Mouse (Mus musculus) midbrain, embryonic 14.5 days (tissue): ENCODE data around the gene Pbx3. TPM values are rescaled to one million over a fixed set of nuclear protein-coding genes. Genes with fewer than 3 reads are reported as not detected.

Experiments used
- ATAC-seq: fragments of 200-750 bp; cut with Nextera tagmentation; 2 replicates; pipeline ENCODE4 v1.8.0; 2017; ENCODE audit warnings: moderate number of reproducible peaks, moderate library complexity; ENCODE audit not compliant: low FRiP score, low TSS enrichment
- DNase-seq: peaks from one replicate; pipeline ENCODE4 v3.0.0-alpha.2; 2015
- H3K27ac ChIP-seq: fragments of 300-500 bp; sonication (generic); replicated peaks from 2 replicates; pipeline ENCODE4 v1.5.1; 2014; ENCODE audit warnings: mild to moderate bottlenecking, low read depth, low read length, moderate library complexity
- H3K27me3 ChIP-seq: fragments of 300-500 bp; sonication (generic); 2 replicates; pipeline ENCODE4 v1.6.1; 2014; ENCODE audit warnings: low read length, control low read depth, mixed read lengths; ENCODE audit not compliant: control insufficient read depth, insufficient read depth
- H3K36me3 ChIP-seq: fragments of 300-500 bp; sonication (generic); 2 replicates; pipeline ENCODE4 v1.6.1; 2014; ENCODE audit warnings: low read length, control low read depth; ENCODE audit not compliant: control insufficient read depth, insufficient read depth
- H3K4me1 ChIP-seq: fragments of 300-500 bp; sonication (generic); 2 replicates; pipeline ENCODE4 v1.6.1; 2014; ENCODE audit warnings: mild to moderate bottlenecking, antibody characterized with exemption, low read length, control low read depth; ENCODE audit not compliant: control insufficient read depth, insufficient read depth
- H3K4me2 ChIP-seq: fragments of 300-500 bp; sonication (generic); 2 replicates; pipeline ENCODE4 v1.6.1; 2014; ENCODE audit warnings: mild to moderate bottlenecking, low read length, moderate library complexity
- H3K4me3 ChIP-seq: fragments of 300-500 bp; sonication (generic); replicated peaks from 2 replicates; pipeline ENCODE4 v1.5.1; 2014; ENCODE audit warnings: low read depth, low read length
- H3K9ac ChIP-seq: fragments of 300-500 bp; sonication (generic); replicated peaks from 2 replicates; pipeline ENCODE4 v1.6.1; 2014; ENCODE audit warnings: mild to moderate bottlenecking, low read length, moderate library complexity
- H3K9me3 ChIP-seq: fragments of 300-500 bp; sonication (generic); 2 replicates; pipeline ENCODE4 v1.6.1; 2016; ENCODE audit warnings: low read length, control low read depth, mixed read lengths; ENCODE audit not compliant: control insufficient read depth
- WGBS: fragments of 180-500 bp; shearing (Covaris S2); extraction: QIAGEN DNeasy Blood & Tissue Kit; methylation state at CpG from one replicate; pipeline ENCODE4 v1.1.7; 2014; 5-methylcytosine and 5-hydroxymethylcytosine counted together
- polyA plus RNA-seq: library from polyadenylated mRNA; unstranded; fragments of >200 nt; fragmentation: Nextera tagmentation; extraction: Ambion mirVana; gene quantifications from 2 replicates; pipeline ENCODE4 v1.2.1, GENCODE M21; 2014

Gene Pbx3
- polyA plus RNA-seq: 141 and 150 TPM in 2 replicates

DNA sequence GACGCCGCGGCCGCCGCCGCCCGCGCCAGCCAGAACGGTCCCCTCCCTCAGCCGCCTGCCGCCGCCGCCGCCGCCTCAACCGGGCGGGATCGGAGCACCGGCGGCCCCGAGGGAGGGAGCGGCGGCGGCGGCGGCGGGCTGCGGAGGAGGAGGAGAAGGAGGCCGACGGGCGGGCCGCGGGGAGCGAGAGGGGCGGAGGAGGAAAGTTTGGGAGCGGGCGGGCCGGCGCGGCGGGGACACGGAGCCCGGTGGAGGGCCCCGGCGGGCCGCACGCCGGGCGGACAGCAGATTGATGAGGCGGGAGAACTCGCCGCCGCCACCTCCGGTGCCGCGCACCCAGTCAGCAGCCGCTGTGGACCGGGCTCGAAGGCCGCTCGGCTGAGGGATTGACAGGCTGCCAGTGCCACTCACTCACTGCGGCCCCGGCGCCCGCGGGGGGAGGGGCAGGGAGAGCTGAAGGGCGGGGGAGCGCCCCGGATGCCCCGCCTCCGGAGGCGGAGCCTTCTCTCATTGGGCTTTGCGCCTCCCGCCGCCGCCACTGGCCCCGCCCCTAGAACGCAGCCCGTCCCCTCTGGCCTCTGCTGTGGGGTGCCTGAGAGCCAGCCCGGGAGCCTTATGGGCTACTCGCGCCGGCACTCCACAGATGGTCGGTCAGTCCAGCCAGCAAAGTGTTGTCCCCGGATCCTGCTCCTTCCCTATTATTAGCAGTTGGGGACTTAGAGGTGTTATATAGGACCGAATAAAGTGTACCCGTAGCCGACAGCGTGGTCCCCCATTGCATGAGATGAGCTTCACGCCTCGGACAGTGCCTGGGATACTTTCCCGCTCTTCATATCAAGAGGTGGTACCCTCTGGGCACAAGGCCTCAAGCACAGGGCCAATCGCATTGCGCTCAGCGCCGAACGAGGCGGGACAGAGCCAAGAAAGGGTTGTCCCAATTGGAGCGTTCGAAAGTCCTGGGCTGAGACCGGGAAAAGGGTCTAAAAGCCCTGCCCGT, at the start of gene Pbx3:
Gene Pbx3 (minus strand): TSS at position 838 of the 997 bp plus-strand sequence.
- WGBS: under 1% methylated on average over 74 of the region's 102 CpGs

DNA sequence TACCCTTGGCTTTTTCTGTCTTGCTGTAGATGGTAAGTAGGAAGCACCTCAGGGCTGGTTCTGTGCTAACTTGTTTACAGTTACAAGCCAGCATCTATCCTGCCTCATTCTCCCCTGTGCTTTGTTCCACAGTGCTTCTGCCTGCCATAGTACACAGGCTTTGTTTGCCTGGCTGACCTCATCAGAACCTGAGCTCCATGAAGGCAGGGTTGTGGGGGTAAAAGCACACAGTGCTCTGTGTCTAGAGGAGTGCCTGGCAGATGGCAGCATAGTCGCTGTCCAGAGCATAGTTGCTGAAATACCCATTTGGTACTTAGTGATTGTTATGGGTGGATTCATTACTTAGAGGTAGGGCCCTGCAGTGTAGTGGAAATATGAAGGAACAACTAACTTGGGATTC, 47.3 kb upstream of the Pbx3 start:
- no peaks in the 10 kb centered on the region for H3K4me1 ChIP-seq
- H3K9ac ChIP-seq: no peak overlapping the region
- WGBS: 63% methylated on average over 1 of the region's 1 CpGs
- ATAC-seq: no peak
- no peak overlapping the region for H3K4me3 ChIP-seq
- no peak for DNase-seq
- no peaks in the 10 kb centered on the region for H3K27me3 ChIP-seq
- no peak overlapping the region for H3K27ac ChIP-seq
- H3K36me3 ChIP-seq: peaks cover 8% of the 10 kb centered on the region; the same call in 1 of the 2 replicates
- H3K4me2 ChIP-seq: no peak overlapping the region
- no peaks in the 10 kb centered on the region for H3K9me3 ChIP-seq

More for the DNA sequence above, at the start of gene Pbx3:
- peak within 1 kb of the TSS; percentile 98 for H3K27ac ChIP-seq
- peak within 1 kb of the TSS; percentile 98 for H3K9ac ChIP-seq
- peaks cover 9% of the 10 kb centered on the region; the same call in 1 of the 2 replicates for H3K4me1 ChIP-seq
- H3K4me2 ChIP-seq: peak within 1 kb of the TSS; percentile 92
- no peaks in the 10 kb centered on the region for H3K27me3 ChIP-seq
- peak; percentile 98 for DNase-seq
- H3K9me3 ChIP-seq: no peaks in the 10 kb centered on the region
- H3K36me3 ChIP-seq: no peaks in the 10 kb centered on the region
- H3K4me3 ChIP-seq: peak within 1 kb of the TSS; percentile 87
- ATAC-seq: peak; percentile 91

DNA sequence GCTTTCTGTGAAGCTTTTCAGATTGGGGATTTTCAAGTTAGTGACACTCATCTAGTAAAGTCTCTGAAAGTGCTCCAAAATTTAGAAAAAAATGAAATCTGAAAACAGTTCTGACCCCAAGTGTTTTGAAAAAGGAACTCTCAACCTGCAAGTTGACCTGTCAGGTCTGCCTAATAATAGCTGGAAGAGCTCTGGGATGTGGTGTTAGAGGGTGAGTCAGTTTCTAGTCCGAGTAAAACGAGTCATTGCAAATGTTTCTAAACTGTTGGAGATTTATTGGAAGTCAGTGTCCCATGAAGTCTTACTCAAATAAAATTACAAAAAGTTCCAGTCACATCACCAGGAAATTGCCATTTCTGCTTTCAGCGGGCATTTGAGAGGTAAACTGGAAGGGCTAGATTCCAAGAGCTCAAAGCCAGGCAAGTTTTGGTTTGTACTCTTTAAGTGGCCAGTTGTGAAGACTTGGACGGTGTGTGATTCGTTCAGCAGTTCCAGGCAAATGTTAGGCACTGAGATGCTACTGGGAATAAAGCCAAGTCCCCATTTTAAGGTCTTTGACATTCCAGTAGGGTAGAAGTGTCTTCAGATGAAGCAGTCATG, 36.9 kb upstream of the Pbx3 start:
- no peaks in the 10 kb centered on the region for H3K9me3 ChIP-seq
- H3K4me2 ChIP-seq: no peak overlapping the region
- DNase-seq (no peak), ATAC-seq (no peak)
- 91% methylated on average over 5 of the region's 5 CpGs for WGBS
- no peak overlapping the region for H3K27ac ChIP-seq
- peaks cover 9% of the 10 kb centered on the region for H3K4me1 ChIP-seq
- H3K9ac ChIP-seq: no peak overlapping the region
- no peaks in the 10 kb centered on the region for H3K36me3 ChIP-seq
- no peaks in the 10 kb centered on the region for H3K27me3 ChIP-seq
- no peak overlapping the region for H3K4me3 ChIP-seq

DNA sequence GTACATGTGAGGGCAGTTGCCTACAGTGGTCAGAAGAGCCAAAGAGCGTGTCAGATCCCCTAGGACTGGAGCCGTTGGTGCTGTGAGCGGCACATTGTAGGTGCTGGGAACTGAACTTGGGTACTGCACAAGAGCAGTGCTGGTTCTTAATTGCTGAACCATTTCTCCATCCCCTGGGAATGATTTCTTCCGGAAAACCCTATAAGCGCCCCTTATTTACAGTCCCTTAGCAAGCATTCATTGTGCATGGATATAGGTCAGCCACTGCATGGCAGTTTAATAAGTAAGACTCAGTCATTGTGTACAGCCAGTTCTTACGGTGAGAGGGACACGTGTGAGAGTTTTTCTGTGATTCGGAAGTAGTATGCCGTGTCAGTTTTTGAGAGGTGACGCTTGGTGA, 35.4 kb upstream of the Pbx3 start:
- H3K27ac ChIP-seq: no peak overlapping the region
- no peak overlapping the region for H3K9ac ChIP-seq
- H3K4me3 ChIP-seq: no peak overlapping the region
- DNase-seq (no peak), ATAC-seq (no peak)
- peaks cover 9% of the 10 kb centered on the region for H3K4me1 ChIP-seq
- H3K4me2 ChIP-seq: no peak overlapping the region
- WGBS: 92% methylated on average over 10 of the region's 10 CpGs
- H3K36me3 ChIP-seq: no peaks in the 10 kb centered on the region
- H3K9me3 ChIP-seq: no peaks in the 10 kb centered on the region
- H3K27me3 ChIP-seq: no peaks in the 10 kb centered on the region

DNA sequence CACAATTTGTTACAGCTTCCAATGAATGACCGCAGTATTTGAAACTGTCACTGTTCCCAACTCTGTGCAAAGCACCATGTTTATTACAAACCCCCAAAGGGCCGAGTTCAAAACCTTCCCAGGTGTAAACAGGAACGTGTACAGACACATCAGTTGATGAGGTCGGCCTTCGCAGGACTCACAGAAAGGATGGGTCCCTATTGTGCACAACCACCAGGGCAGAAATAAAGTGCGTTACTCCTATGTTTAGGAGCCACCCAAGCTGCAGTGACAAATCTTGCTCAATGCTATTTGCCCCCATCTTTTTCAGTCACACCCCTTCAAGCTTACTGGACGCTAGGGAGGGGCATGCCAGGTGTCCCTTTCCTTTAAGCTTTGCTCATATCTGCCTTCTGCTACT, 34.7 kb upstream of the Pbx3 start:
- Histone ChIP-seq H3K4me2 (peak overlapping the region; percentile 80), H3K9me3 (no peaks in the 10 kb centered on the region), H3K9ac (no peak overlapping the region; the same call in 1 of the 2 replicates), H3K36me3 (no peaks in the 10 kb centered on the region), H3K27me3 (no peaks in the 10 kb centered on the region), H3K27ac (no peak overlapping the region), H3K4me3 (peak overlapping the region; percentile 89), H3K4me1 (peaks cover 9% of the 10 kb centered on the region)
- ATAC-seq (no peak), DNase-seq (no peak)
- 34% methylated on average over 7 of the region's 7 CpGs for WGBS

DNA sequence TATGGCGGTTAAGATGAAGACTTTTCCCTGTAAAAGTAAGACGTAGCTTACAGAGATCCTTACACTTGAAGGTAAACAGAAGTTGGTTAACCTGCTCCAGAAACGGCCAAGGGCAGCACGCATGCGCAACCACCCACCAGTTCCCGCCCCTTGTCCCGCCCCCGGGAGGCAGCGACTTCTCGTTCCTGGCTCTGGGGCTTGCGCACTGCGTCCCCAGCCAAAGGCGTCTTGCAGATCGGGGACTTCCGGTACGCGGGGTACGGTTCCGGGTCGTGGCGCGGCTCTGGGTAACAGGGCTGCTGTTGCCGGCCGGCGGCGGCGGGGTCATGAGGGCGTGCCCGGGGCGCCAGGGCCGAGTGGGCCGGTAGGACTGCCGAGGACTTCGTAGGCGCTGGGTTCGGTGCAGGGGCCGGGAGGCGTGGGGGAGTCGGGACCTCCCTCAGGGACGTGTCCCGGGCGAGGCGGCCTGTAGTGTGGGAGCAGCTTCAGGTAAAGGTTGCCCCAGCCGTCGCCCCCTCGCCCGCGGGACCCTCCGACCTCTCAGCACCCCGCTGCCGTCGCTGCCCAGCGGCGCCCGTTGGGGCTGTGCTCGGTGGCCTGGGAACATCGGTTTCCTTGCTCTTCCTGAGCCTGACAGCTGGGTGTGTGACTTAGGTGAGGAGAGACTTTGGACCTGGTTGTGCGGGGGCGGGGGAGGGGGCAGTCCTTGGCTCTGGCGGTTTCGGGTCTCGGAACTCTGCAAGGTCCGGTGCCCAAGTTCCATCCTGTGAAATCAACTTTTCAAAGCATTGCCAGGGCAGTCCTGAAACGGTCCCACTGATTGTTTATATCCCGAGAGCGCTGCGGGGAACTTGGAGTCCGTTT, 33.9 kb upstream of the Pbx3 start, which contains the start of gene Mapkap1:
Gene Mapkap1 (plus strand): TSS at position 171 of the 864 bp plus-strand sequence.
- ATAC-seq (peak; percentile 97), DNase-seq (peak; percentile 98)
- Histone ChIP-seq H3K27ac (peak within 1 kb of the TSS; percentile 55), H3K4me3 (peak within 1 kb of the TSS; percentile 89), H3K9ac (peak within 1 kb of the TSS; percentile 80), H3K27me3 (no peaks in the 10 kb centered on the region), H3K36me3 (no peaks in the 10 kb centered on the region), H3K4me2 (peak within 1 kb of the TSS; percentile 80), H3K4me1 (peaks cover 9% of the 10 kb centered on the region), H3K9me3 (no peaks in the 10 kb centered on the region)
- WGBS: under 1% methylated on average over 68 of the region's 68 CpGs

DNA sequence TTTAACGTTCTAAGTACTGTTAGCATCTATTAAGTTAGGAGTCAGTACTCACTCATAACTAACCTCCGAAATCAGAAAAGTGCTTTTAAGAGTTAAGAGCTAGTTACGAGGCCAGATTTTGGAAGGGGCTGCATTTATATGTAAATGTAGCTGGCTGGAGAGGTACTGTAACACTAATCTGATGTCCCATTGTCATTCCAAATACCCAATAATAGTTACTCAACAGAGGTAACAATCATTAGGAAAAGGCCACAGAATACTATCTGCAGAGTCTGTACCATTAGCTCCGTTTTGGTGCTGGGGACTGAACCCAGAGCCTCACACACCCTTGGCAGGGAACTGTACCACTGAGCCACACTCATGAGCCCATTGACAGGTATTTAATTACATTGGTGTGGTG, 26.6 kb upstream of the Pbx3 start:
- DNase-seq: no peak
- Histone ChIP-seq H3K9me3 (no peaks in the 10 kb centered on the region), H3K9ac (no peak overlapping the region), H3K4me1 (no peaks in the 10 kb centered on the region), H3K4me2 (no peak overlapping the region), H3K36me3 (no peaks in the 10 kb centered on the region), H3K27ac (no peak overlapping the region), H3K27me3 (no peaks in the 10 kb centered on the region), H3K4me3 (no peak overlapping the region)
- ATAC-seq: no peak
- 44% methylated on average over 4 of the region's 4 CpGs for WGBS

DNA sequence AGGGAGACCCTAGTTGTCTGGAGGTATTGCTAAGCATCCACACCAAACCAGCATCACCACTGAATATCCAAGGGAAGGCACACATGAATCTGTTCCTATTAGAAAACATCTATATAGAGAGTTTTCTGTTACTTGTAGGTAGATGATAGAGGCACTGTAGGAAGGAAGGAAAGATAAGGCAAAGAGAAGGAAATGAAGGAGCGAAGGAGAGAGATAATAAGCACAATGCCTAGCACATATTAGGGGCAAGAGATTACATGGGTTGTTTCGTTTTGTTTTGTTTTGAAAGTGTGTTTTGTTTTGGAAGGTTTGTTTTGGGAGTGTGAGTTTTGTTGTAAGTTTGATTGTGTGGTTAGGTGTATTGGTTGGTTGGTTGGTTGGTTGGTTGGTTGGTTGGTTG, 6.0 kb upstream of the Pbx3 start:
- Histone ChIP-seq H3K27ac (no peak overlapping the region), H3K9me3 (no peaks in the 10 kb centered on the region), H3K4me1 (no peaks in the 10 kb centered on the region), H3K4me3 (no peak overlapping the region), H3K36me3 (no peaks in the 10 kb centered on the region), H3K27me3 (no peaks in the 10 kb centered on the region), H3K9ac (no peak overlapping the region), H3K4me2 (no peak overlapping the region)
- DNase-seq (no peak), ATAC-seq (no peak)
- 93% methylated on average over 2 of the region's 2 CpGs for WGBS
